Mouse (Mus musculus): ENCODE measurements around the gene Spink2.

GRCm38 (mm10) chr5:77200695-77201094, 10.6 kb downstream of the Spink2 start:
- no peak for TF ChIP-seq CTCF (IDR thresholded peaks at IDR 0.05; ENCODE audit: borderline replicate concordance, insufficient read depth, low read length)
- TF ChIP-seq POLR2A (IDR thresholded peaks at IDR 0.05; ENCODE audit: low read depth, low read length), result no peak

Measured in embryonic fibroblast, embryonic 13.5 days (primary cell).